Mouse (Mus musculus) kidney, postnatal 0 days (tissue): ENCODE results near the gene Gad1. TPM values are rescaled to one million over a fixed set of nuclear protein-coding genes. Genes with fewer than 3 reads are reported as not detected.
"Not testable (repeated sequence)": the region's sequence is repeated elsewhere in the genome, so short reads cannot be mapped to it uniquely, and the experiment has no call there.

Experiments
- ATAC-seq: fragments of 200-750 bp; cut with Nextera tagmentation; replicated peaks from 2 replicates; pipeline ENCODE4 v1.8.0; 2017; ENCODE audit warnings: low read depth, moderate number of reproducible peaks, moderate TSS enrichment, moderate library complexity; ENCODE audit not compliant: low FRiP score
- DNase-seq: peaks from one replicate; pipeline ENCODE4 v3.0.0-alpha.2; 2016; ENCODE audit warnings: low spot score
- H3K27ac ChIP-seq: fragments of 300-500 bp; sonication (generic); 2 replicates; pipeline ENCODE4 v1.5.1; 2014; ENCODE audit warnings: mild to moderate bottlenecking
- H3K27me3 ChIP-seq: fragments of 300-500 bp; sonication (generic); 2 replicates; pipeline ENCODE4 v1.6.1; 2014; ENCODE audit warnings: low read length, mixed read lengths; ENCODE audit not compliant: insufficient read depth
- H3K36me3 ChIP-seq: fragments of 300-500 bp; sonication (generic); 2 replicates; pipeline ENCODE4 v1.6.1; 2014; ENCODE audit warnings: low read length, mixed read lengths; ENCODE audit not compliant: insufficient read depth
- H3K4me1 ChIP-seq: fragments of 300-500 bp; sonication (generic); replicated peaks from 2 replicates; pipeline ENCODE4 v1.6.1; 2014; ENCODE audit warnings: antibody characterized with exemption, low read length, mixed read lengths; ENCODE audit not compliant: insufficient read depth
- H3K4me2 ChIP-seq: fragments of 300-500 bp; sonication (generic); 2 replicates; pipeline ENCODE4 v1.6.1; 2014; ENCODE audit warnings: mild to moderate bottlenecking, low read length, moderate library complexity, mixed read lengths
- H3K4me3 ChIP-seq: fragments of 300-500 bp; sonication (generic); replicated peaks from 2 replicates; pipeline ENCODE4 v1.5.1; 2014; ENCODE audit warnings: low read depth, low read length
- H3K9ac ChIP-seq: fragments of 300-500 bp; sonication (generic); 2 replicates; pipeline ENCODE4 v1.6.1; 2014; ENCODE audit warnings: low read depth, low read length
- H3K9me3 ChIP-seq: fragments of 300-500 bp; sonication (generic); replicated peaks from 2 replicates; pipeline ENCODE4 v1.6.1; 2016; ENCODE audit warnings: low read length, inconsistent platforms, mixed read lengths
- CTCF ChIP-seq: IDR thresholded peaks from 2 replicates; pipeline ENCODE4 v1.5.1; 2016; ENCODE audit warnings: antibody characterized with exemption, low read depth, mild to moderate bottlenecking, moderate library complexity
- WGBS: fragments of 180-500 bp; shearing (Covaris S2); extraction: QIAGEN DNeasy Blood & Tissue Kit; methylation state at CpG from one replicate; pipeline ENCODE4 v1.1.7; 2014; 5-methylcytosine and 5-hydroxymethylcytosine counted together
- polyA plus RNA-seq: library from polyadenylated mRNA; unstranded; fragments of >200 nt; fragmentation: Nextera tagmentation; extraction: Ambion mirVana; gene quantifications from 2 replicates; pipeline ENCODE4 v1.2.1, GENCODE M21; 2015

The Gad1 gene
- polyA plus RNA-seq, 1 experiment from 2014 or later: 0.25 TPM

GRCm38 (mm10) chr2:70509021-70509632, 43.7 kb upstream of the Gad1 start:
- peak; percentile 90 for DNase-seq
- H3K4me1 ChIP-seq: 0 out of 2 replicates have a peak, but pooled peaks cover 9% of the 10 kb centered on the region
- peak overlapping the region; percentile 36; the same call in 1 of the 2 replicates for H3K27ac ChIP-seq
- no peaks in the 10 kb centered on the region for H3K36me3 ChIP-seq
- peak; percentile 95 for ATAC-seq
- H3K9me3 ChIP-seq: no peaks in the 10 kb centered on the region
- H3K9ac ChIP-seq: peak overlapping the region; percentile 58
- H3K4me2 ChIP-seq: peak overlapping the region; percentile 84
- no peaks in the 10 kb centered on the region for H3K27me3 ChIP-seq
- TF ChIP-seq CTCF: peak; percentile 65
- peak overlapping the region; percentile 54 for H3K4me3 ChIP-seq
- WGBS: under 1% methylated on average over 56 of the region's 56 CpGs

GRCm38 (mm10) chr2:70538283-70538682, 14.6 kb upstream of the Gad1 start:
- DNase-seq, H3K4me2 ChIP-seq, H3K9ac ChIP-seq, H3K4me3 ChIP-seq, H3K4me1 ChIP-seq, H3K27me3 ChIP-seq, H3K27ac ChIP-seq, H3K36me3 ChIP-seq, ATAC-seq, H3K9me3 ChIP-seq: not testable (repeated sequence)
- WGBS: 50% methylated on average over 7 of the region's 7 CpGs
- TF ChIP-seq CTCF: peak; percentile 82

GRCm38 (mm10) chr2:70550671-70551070, 2.2 kb upstream of the Gad1 start:
- H3K4me2 ChIP-seq: no peak overlapping the region
- ATAC-seq: no peak
- DNase-seq: no peak
- no peaks in the 10 kb centered on the region for H3K36me3 ChIP-seq
- no peaks in the 10 kb centered on the region; the same call in 1 of the 2 replicates for H3K27me3 ChIP-seq
- H3K4me1 ChIP-seq: no peaks in the 10 kb centered on the region
- no peak overlapping the region for H3K9ac ChIP-seq
- no peak for TF ChIP-seq CTCF
- WGBS: 61% methylated on average over 6 of the region's 6 CpGs
- no peak overlapping the region for H3K4me3 ChIP-seq
- H3K27ac ChIP-seq: no peak overlapping the region
- H3K9me3 ChIP-seq: no peaks in the 10 kb centered on the region

GRCm38 (mm10) chr2:70551446-70551845, 1.4 kb upstream of the Gad1 start:
- no peak for TF ChIP-seq CTCF
- Histone ChIP-seq H3K4me1 (no peaks in the 10 kb centered on the region), H3K4me3 (no peak overlapping the region), H3K9me3 (no peaks in the 10 kb centered on the region), H3K36me3 (no peaks in the 10 kb centered on the region), H3K27ac (no peak overlapping the region), H3K9ac (no peak overlapping the region), H3K27me3 (no peaks in the 10 kb centered on the region; the same call in 1 of the 2 replicates), H3K4me2 (no peak overlapping the region)
- no peak for DNase-seq
- 70% methylated on average over 2 of the region's 2 CpGs for whole genome bisulfite sequencing
- no peak for ATAC-seq

- no peaks in the 10 kb centered on the region for H3K4me1 ChIP-seq
- no peak overlapping the region for H3K4me2 ChIP-seq
- WGBS: 78% methylated on average over 15 of the region's 15 CpGs
- DNase-seq: no peak
- no peak overlapping the region for H3K9ac ChIP-seq
- no peak for ATAC-seq
- H3K9me3 ChIP-seq: no peaks in the 10 kb centered on the region
- no peak for TF ChIP-seq CTCF
- no peak overlapping the region for H3K27ac ChIP-seq
- no peaks in the 10 kb centered on the region; the same call in 1 of the 2 replicates for H3K27me3 ChIP-seq
- H3K36me3 ChIP-seq: no peaks in the 10 kb centered on the region
- no peak overlapping the region for H3K4me3 ChIP-seq
Measured at GRCm38 (mm10) chr2:70552067-70552598, 739 bp upstream of the Gad1 start.

- DNase-seq (no peak), ATAC-seq (no peak)
- Histone ChIP-seq H3K4me2 (no peak overlapping the region), H3K4me3 (no peak overlapping the region), H3K36me3 (no peaks in the 10 kb centered on the region), H3K9ac (no peak overlapping the region), H3K27ac (no peak overlapping the region), H3K27me3 (peaks cover 1% of the 10 kb centered on the region), H3K9me3 (no peaks in the 10 kb centered on the region), H3K4me1 (no peaks in the 10 kb centered on the region)
- 82% methylated on average over 3 of the region's 3 CpGs for WGBS
- TF ChIP-seq CTCF: peak; percentile 50; the same call in 1 of the 2 replicates
Measured at GRCm38 (mm10) chr2:70553826-70554225, 954 bp downstream of the Gad1 start.
